Mouse (Mus musculus) heart, embryonic 13.5 days (tissue): Measurements from ENCODE around the gene Anks3. TPM values are rescaled to one million over a fixed set of nuclear protein-coding genes. Genes with fewer than 3 reads are reported as not detected.
A peak's percentile ranks its signal among the peaks of the same experiment; 100 is the strongest.

Source experiments
- ATAC-seq: fragments of 200-750 bp; cut with Nextera tagmentation; 2 replicates; pipeline ENCODE4 v1.8.0; 2017; ENCODE audit warnings: moderate TSS enrichment; ENCODE audit not compliant: insufficient number of reproducible peaks, low FRiP score, low TSS enrichment; ENCODE audit errors: extremely low read depth
- H3K27ac ChIP-seq: fragments of 300-500 bp; sonication (generic); replicated peaks from 2 replicates; pipeline ENCODE4 v1.5.1; 2015; ENCODE audit warnings: moderate library complexity, mild to moderate bottlenecking, inconsistent platforms
- H3K27me3 ChIP-seq: fragments of 300-500 bp; sonication (generic); replicated peaks from 2 replicates; pipeline ENCODE4 v1.6.1; 2015; ENCODE audit warnings: mild to moderate bottlenecking, inconsistent platforms
- H3K36me3 ChIP-seq: fragments of 300-500 bp; sonication (generic); 2 replicates; pipeline ENCODE4 v1.6.1; 2015; ENCODE audit warnings: mild to moderate bottlenecking, inconsistent platforms
- H3K4me1 ChIP-seq: fragments of 300-500 bp; sonication (generic); 2 replicates; pipeline ENCODE4 v1.6.1; 2015; ENCODE audit warnings: inconsistent platforms
- H3K4me2 ChIP-seq: fragments of 300-500 bp; sonication (generic); 2 replicates; pipeline ENCODE4 v1.6.1; 2015; ENCODE audit warnings: inconsistent platforms, mild to moderate bottlenecking, moderate library complexity
- H3K4me3 ChIP-seq: fragments of 300-500 bp; sonication (generic); 2 replicates; pipeline ENCODE4 v1.5.1; 2015; ENCODE audit warnings: moderate library complexity, mild to moderate bottlenecking, inconsistent platforms
- H3K9ac ChIP-seq: fragments of 300-500 bp; sonication (generic); 2 replicates; pipeline ENCODE4 v1.6.1; 2015; ENCODE audit warnings: inconsistent platforms, mild to moderate bottlenecking, moderate library complexity
- H3K9me3 ChIP-seq: fragments of 300-500 bp; sonication (generic); 2 replicates; pipeline ENCODE4 v1.6.1; 2016; ENCODE audit warnings: inconsistent platforms
- WGBS: fragments of 180-500 bp; shearing (Covaris S2); methylation state at CpG from one replicate; pipeline ENCODE4 v1.1.7; 2015; ENCODE audit warnings: mixed read lengths; 5-methylcytosine and 5-hydroxymethylcytosine counted together
- polyA plus RNA-seq: library from polyadenylated mRNA; unstranded; fragments of >200 nt; fragmentation: Nextera tagmentation; extraction: Ambion mirVana; gene quantifications from 2 replicates; pipeline ENCODE4 v1.2.1, GENCODE M21; 2015

Gene Anks3
- polyA plus RNA-seq, 1 experiment from 2014 or later, result 32.3 TPM

GRCm38 (mm10) chr16:4920556-4920955 is 43.4 kb downstream of the Anks3 start:
- Histone ChIP-seq H3K4me3 (no peak overlapping the region), H3K4me2 (no peak overlapping the region), H3K9me3 (no peaks in the 10 kb centered on the region), H3K27ac (peak overlapping the region; percentile 58), H3K9ac (no peak overlapping the region), H3K27me3 (no peaks in the 10 kb centered on the region), H3K4me1 (0 out of 2 replicates have a peak, but pooled peaks cover 7% of the 10 kb centered on the region), H3K36me3 (peaks cover 98% of the 10 kb centered on the region)
- 68% methylated on average over 4 of the region's 4 CpGs for WGBS
- no peak for ATAC-seq

DNA sequence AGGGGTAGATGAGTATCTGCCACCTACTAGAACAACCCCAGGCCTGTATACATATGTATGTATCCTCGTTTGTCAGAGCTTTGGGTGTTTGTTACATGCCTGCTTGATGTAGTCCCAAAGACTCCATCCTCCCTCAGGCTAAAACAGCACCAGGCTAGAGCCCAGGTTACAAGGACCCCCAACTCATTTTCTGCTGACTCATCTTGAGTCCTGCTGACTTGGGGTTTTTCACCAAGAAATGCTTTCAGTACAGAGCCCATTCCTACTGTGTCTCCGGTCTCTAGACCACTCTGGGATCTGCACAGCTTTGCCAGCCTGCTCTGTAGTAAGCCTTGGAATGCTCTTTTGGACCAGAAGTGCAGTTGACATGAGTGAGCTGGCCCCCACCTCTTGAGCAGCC is 47.4 kb downstream of the Anks3 start:
- Histone ChIP-seq H3K4me2 (no peak overlapping the region), H3K27ac (no peak overlapping the region), H3K4me3 (no peak overlapping the region), H3K36me3 (peaks cover 88% of the 10 kb centered on the region), H3K9me3 (no peaks in the 10 kb centered on the region), H3K27me3 (no peaks in the 10 kb centered on the region), H3K9ac (no peak overlapping the region), H3K4me1 (peaks cover 26% of the 10 kb centered on the region)
- no peak for ATAC-seq
- 86% methylated on average over 2 of the region's 2 CpGs for WGBS

- no peak overlapping the region for H3K27ac ChIP-seq
- H3K9me3 ChIP-seq, result no peaks in the 10 kb centered on the region
- no peak overlapping the region for H3K9ac ChIP-seq
- WGBS, result 55% methylated on average over 3 of the region's 3 CpGs
- no peaks in the 10 kb centered on the region for H3K27me3 ChIP-seq
- peaks cover 88% of the 10 kb centered on the region for H3K36me3 ChIP-seq
- no peak overlapping the region for H3K4me2 ChIP-seq
- H3K4me1 ChIP-seq, result peaks cover 26% of the 10 kb centered on the region
- ATAC-seq, result no peak
- H3K4me3 ChIP-seq, result no peak overlapping the region
These were observed 48.1 kb downstream of the Anks3 start for GRCm38 (mm10) chr16:4915931-4916330.

DNA sequence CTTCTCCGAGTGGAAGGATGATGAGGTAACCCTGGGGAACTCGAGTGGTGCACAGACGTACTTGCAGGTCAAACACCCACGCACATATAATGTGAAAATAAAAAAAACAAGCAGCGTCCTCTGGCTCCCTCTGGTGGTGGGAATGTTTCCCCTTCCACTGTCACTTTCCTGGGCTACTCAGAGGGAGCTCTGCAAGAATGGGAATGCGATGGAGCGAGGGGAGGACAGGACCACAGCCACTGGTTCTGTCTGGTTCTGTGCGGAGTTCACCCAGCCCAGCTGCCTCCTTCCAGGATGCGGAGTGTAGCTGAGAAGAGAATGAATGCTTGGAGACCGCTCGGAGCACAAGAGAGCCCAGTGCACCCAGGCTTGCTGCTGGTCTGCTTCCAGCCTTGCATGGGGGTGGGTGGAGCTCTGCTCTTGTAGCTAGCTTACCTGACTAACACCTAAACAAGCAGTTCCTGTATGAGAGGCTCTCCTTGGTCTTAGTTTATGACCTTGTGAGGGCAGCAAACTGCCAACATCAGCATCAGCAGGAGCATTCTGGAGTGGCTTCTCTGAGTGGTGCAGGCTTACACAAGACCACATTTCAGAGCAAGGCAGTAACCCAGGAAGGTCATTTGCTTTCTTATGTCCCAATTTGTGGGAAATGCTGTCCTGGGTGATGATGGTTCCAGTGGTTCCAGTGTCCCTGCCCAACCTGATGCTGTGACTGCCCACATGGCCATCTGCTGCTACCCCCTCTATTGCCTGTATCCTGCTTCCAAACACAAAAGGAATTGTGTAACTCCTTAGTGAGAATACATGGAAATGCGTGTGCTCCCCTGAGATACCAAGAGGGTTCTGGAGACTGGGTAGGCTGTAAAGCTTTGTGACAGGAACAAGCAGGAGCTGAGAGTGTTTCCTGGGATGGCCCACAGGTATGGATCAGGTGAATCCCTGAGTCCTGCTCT is 49.9 kb downstream of the Anks3 start:
- peak overlapping the region; percentile 32; the same call in 1 of the 2 replicates for H3K4me2 ChIP-seq

DNA sequence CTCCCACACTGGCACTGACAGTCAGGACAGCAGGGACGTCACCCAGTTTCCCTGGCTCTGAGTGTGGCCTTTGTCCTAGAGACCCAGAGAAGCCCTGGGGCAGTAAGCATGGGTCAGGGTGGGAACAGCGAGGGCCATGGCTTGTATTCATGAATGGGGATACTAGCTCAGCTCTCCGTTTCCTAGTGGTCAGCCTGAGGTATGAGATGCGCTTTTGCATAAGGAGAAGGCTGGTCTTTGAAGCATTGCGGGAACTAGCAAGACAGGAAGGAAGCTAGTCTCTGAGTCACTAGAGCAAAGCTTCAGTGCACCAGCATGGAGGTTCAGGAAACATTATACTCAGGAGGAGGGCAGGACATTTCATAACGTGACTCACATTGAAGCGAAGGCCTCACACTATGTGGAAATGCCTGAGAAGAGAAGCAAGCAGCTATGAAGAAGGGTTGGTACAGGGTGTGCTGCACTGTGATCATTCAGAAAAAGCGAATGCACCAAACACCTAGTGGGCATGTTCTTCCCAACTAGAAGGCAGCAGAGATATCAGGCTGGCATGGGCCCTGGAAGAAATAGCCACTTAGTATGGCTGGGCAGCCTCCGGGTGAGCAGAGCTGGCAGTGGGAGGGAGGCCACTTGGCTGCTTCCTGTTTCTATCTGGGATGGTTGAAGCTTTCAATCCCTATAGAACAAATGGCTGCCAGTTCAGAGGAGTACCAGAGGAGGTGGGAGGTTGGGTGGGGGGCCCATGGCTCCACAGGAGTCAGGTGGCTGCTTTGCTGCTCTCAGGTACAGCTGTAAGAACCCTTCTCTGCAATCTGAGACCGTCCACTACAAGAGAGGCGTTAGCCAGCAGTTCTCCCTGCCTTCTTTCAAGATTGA is 50.9 kb downstream of the Anks3 start:
- Histone ChIP-seq H3K4me1 (peaks cover 26% of the 10 kb centered on the region), H3K9ac (peak overlapping the region; percentile 56), H3K36me3 (peaks cover 88% of the 10 kb centered on the region), H3K4me2 (peak overlapping the region; percentile 32; the same call in 1 of the 2 replicates), H3K4me3 (no peak overlapping the region), H3K27ac (peak overlapping the region; percentile 78), H3K9me3 (no peaks in the 10 kb centered on the region), H3K27me3 (no peaks in the 10 kb centered on the region)
- WGBS, result 59% methylated on average over 11 of the region's 11 CpGs
- ATAC-seq, result no peak

More for the DNA sequence above, 49.9 kb downstream of the Anks3 start:
- Histone ChIP-seq H3K4me1 (peaks cover 26% of the 10 kb centered on the region), H3K27ac (peak overlapping the region; percentile 78), H3K36me3 (peaks cover 88% of the 10 kb centered on the region), H3K9ac (peak overlapping the region; percentile 56), H3K27me3 (no peaks in the 10 kb centered on the region), H3K9me3 (no peaks in the 10 kb centered on the region), H3K4me3 (no peak overlapping the region)
- 29% methylated on average over 12 of the region's 12 CpGs for WGBS
- ATAC-seq, result peak; percentile 7; the same call in 1 of the 2 replicates

- Histone ChIP-seq H3K4me3 (no peak overlapping the region), H3K4me2 (no peak overlapping the region), H3K4me1 (peaks cover 26% of the 10 kb centered on the region), H3K36me3 (peaks cover 89% of the 10 kb centered on the region), H3K9ac (peak overlapping the region; percentile 16; the same call in 1 of the 2 replicates), H3K27ac (peak overlapping the region; percentile 78), H3K9me3 (no peaks in the 10 kb centered on the region), H3K27me3 (no peaks in the 10 kb centered on the region)
- 73% methylated on average over 10 of the region's 10 CpGs for WGBS
- ATAC-seq, result no peak
These were observed 51.8 kb downstream of the Anks3 start for GRCm38 (mm10) chr16:4912074-4912648.

GRCm38 (mm10) chr16:4910758-4911157 is 53.2 kb downstream of the Anks3 start:
- Histone ChIP-seq H3K4me1 (peaks cover 21% of the 10 kb centered on the region), H3K4me3 (no peak overlapping the region), H3K9me3 (no peaks in the 10 kb centered on the region), H3K27ac (no peak overlapping the region), H3K36me3 (peaks cover 77% of the 10 kb centered on the region), H3K9ac (no peak overlapping the region), H3K4me2 (no peak overlapping the region), H3K27me3 (no peaks in the 10 kb centered on the region)
- no peak for ATAC-seq
- WGBS, result 96% methylated on average over 8 of the region's 8 CpGs

DNA sequence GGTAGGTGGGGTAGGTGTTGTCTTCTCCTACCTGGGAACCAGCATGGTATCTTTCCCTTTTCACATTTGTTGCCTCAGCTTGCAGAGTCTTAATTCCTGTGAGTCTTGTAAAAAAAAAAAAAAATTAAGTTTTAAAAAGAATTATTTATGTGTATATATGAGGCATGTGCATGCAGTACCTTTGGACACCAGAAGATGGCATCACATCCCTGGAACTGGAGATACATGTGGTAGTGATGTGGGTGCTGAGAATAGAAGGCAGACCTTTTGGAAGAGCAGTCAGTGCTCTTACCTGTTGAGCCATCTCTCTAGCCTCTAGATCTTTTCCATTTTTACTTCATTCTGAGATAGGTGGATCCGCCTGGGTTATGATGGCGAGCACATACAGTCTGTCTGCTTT is 54.3 kb downstream of the Anks3 start:
- Histone ChIP-seq H3K36me3 (peaks cover 69% of the 10 kb centered on the region), H3K27me3 (no peaks in the 10 kb centered on the region), H3K4me2 (no peak overlapping the region), H3K4me1 (peaks cover 25% of the 10 kb centered on the region), H3K9ac (no peak overlapping the region), H3K27ac (no peak overlapping the region), H3K9me3 (no peaks in the 10 kb centered on the region), H3K4me3 (no peak overlapping the region)
- 93% methylated on average over 2 of the region's 2 CpGs for WGBS
- ATAC-seq, result no peak

GRCm38 (mm10) chr16:4907972-4908371 is 56.0 kb downstream of the Anks3 start:
- Histone ChIP-seq H3K9ac (no peak overlapping the region), H3K9me3 (no peaks in the 10 kb centered on the region), H3K27ac (no peak overlapping the region), H3K27me3 (no peaks in the 10 kb centered on the region), H3K4me3 (no peak overlapping the region), H3K4me1 (peaks cover 23% of the 10 kb centered on the region), H3K36me3 (peaks cover 60% of the 10 kb centered on the region), H3K4me2 (no peak overlapping the region)
- 58% methylated on average over 4 of the region's 5 CpGs for WGBS
- no peak for ATAC-seq

GRCm38 (mm10) chr16:4907386-4907785 is 56.6 kb downstream of the Anks3 start:
- Histone ChIP-seq H3K4me1 (peaks cover 20% of the 10 kb centered on the region), H3K27ac (no peak overlapping the region), H3K4me2 (no peak overlapping the region), H3K4me3 (no peak overlapping the region), H3K27me3 (no peaks in the 10 kb centered on the region), H3K9me3 (no peaks in the 10 kb centered on the region), H3K9ac (no peak overlapping the region), H3K36me3 (peaks cover 54% of the 10 kb centered on the region)
- ATAC-seq, result no peak
- 77% methylated on average over 2 of the region's 2 CpGs for WGBS

- Histone ChIP-seq H3K4me3 (no peak overlapping the region), H3K36me3 (peaks cover 45% of the 10 kb centered on the region), H3K9ac (no peak overlapping the region), H3K27ac (no peak overlapping the region), H3K4me2 (no peak overlapping the region), H3K9me3 (no peaks in the 10 kb centered on the region), H3K27me3 (no peaks in the 10 kb centered on the region), H3K4me1 (peaks cover 27% of the 10 kb centered on the region)
- no peak for ATAC-seq
These were observed 57.4 kb downstream of the Anks3 start for GRCm38 (mm10) chr16:4906559-4906958.
